Mouse (Mus musculus): ENCODE data around the gene Rpl37a.

DNA sequence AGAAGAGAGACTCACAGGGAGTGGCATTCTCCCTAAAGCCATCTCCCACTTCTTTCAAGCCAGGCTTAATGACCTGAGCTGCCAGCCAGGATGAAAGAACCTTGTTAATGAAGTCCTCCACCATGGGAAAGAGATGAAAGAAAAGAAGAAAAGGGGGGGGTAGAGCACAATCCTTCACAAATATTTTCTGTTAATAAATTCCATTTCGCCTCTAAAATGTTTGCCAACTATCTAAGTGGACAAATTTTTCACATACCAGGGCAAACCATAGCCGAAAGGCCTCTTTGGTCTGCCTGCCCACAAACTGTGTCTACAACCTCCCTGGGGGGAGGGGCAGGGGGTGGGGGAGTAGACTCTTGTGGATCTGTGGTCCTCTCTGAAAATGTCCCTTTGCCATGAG is 44.7 kb downstream of the Rpl37a start:
- TF ChIP-seq POLR2A (IDR thresholded peaks at IDR 0.05; ENCODE audit: low read depth, low read length) = no peak
- TF ChIP-seq CTCF (IDR thresholded peaks at IDR 0.05; ENCODE audit: extremely low read depth, insufficient read depth, insufficient read length, insufficient replicate concordance) = no peak
